Mouse (Mus musculus) activated CD4-positive, CD25-positive, alpha-beta regulatory T cell, adult 4 months (primary cell): ENCODE data around the gene Setd1b. TPM values are rescaled to one million over a fixed set of nuclear protein-coding genes. Genes with fewer than 3 reads are reported as not detected.

ENCODE experiments used
- ATAC-seq: one replicate; pipeline ENCODE4 v1.8.0; 2017
- polyA plus RNA-seq, 2 experiments: library from polyadenylated mRNA; unstranded; fragments of 100-300 nt; shearing (Covaris generic); gene quantifications; one replicate each; pipeline ENCODE4 v1.2.1; 2017

The Setd1b gene
- polyA plus RNA-seq, 2 experiments from 2014 or later, result 12.5 to 12.9 TPM

GRCm38 (mm10) chr5:123128426-123129169 lies 13.4 kb upstream of the Setd1b start:
- ATAC-seq, result peak; percentile 68

- ATAC-seq, result no peak
These were observed 12.7 kb upstream of the Setd1b start for GRCm38 (mm10) chr5:123129170-123129757.

- ATAC-seq, result no peak
These were observed 11.8 kb upstream of the Setd1b start for GRCm38 (mm10) chr5:123130030-123130813.

GRCm38 (mm10) chr5:123130814-123131148 lies 11.2 kb upstream of the Setd1b start:
- no peak for ATAC-seq

- ATAC-seq, result peak; percentile 60
These were observed 9.5 kb upstream of the Setd1b start, which contains the start of gene Rhof for GRCm38 (mm10) chr5:123132308-123133071. Rhof (minus strand) TSS chr5:123132692.

GRCm38 (mm10) chr5:123133083-123133783 lies 8.8 kb upstream of the Setd1b start:
- ATAC-seq, result no peak

- ATAC-seq, result no peak
These were observed 8.2 kb upstream of the Setd1b start for GRCm38 (mm10) chr5:123133784-123134143.

GRCm38 (mm10) chr5:123134186-123134874 lies 7.7 kb upstream of the Setd1b start:
- no peak for ATAC-seq

GRCm38 (mm10) chr5:123134875-123135382 lies 7.1 kb upstream of the Setd1b start:
- no peak for ATAC-seq

- ATAC-seq, result no peak
These were observed 6.3 kb upstream of the Setd1b start for GRCm38 (mm10) chr5:123135471-123136360.

- ATAC-seq, result no peak
These were observed 5.5 kb upstream of the Setd1b start for GRCm38 (mm10) chr5:123136361-123137043.

GRCm38 (mm10) chr5:123137044-123137909 lies 4.7 kb upstream of the Setd1b start:
- no peak for ATAC-seq

- no peak for ATAC-seq
These were observed 4.1 kb upstream of the Setd1b start for GRCm38 (mm10) chr5:123137910-123138229.

GRCm38 (mm10) chr5:123138230-123138911 lies 3.6 kb upstream of the Setd1b start:
- no peak for ATAC-seq

- ATAC-seq, result peak; percentile 15
These were observed 2.9 kb upstream of the Setd1b start for GRCm38 (mm10) chr5:123138953-123139721.

GRCm38 (mm10) chr5:123139722-123140627 lies 2.0 kb upstream of the Setd1b start:
- no peak for ATAC-seq
